Mouse (Mus musculus): ENCODE measurements around the gene Agt. TPM values are rescaled to one million over a fixed set of nuclear protein-coding genes. Genes with fewer than 3 reads are reported as not detected.

Gene Agt
- polyA plus RNA-seq, 1 experiment: 0.89 TPM

DNA sequence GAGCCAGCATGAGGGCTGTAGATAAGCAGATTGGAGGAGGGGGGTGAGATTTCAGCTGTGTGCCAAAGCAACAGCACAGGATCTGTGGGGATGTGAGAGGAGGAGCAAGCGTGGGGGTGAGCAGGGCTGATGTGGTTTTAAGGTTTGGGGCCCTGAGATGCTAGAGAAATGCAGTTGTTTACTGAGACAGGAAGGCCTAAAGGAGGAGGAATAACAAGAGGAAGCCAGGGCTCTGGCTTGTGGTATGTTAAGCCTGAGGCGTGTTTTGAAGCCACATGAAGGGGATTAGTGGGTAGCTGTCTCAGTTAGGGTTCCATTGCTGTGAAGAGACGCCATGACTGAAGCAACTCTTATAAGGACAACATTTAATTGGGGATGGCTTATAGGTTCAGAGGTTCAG lies 60.4 kb downstream of the Agt start:
- Histone ChIP-seq H3K27ac (ENCODE audit: insufficient read depth, low read length) (no peak overlapping the region), H3K27me3 (ENCODE audit: control insufficient read depth, insufficient read depth, low read length) (no peaks in the 10 kb centered on the region), H3K36me3 (ENCODE audit: control insufficient read depth, insufficient read depth, low read length) (no peaks in the 10 kb centered on the region), H3K4me3 (ENCODE audit: extremely low read depth, insufficient read depth, insufficient read length) (no peak overlapping the region), H3K4me1 (ENCODE audit: control insufficient read depth, insufficient read depth, insufficient read length) (no peaks in the 10 kb centered on the region)
- 27% methylated on average over 3 of the region's 3 CpGs for WGBS
- TF ChIP-seq CTCF (IDR thresholded peaks at IDR 0.05; ENCODE audit: extremely low read depth, insufficient read depth, insufficient read length, insufficient replicate concordance): no peak
- no peak for TF ChIP-seq POLR2A (IDR thresholded peaks at IDR 0.05; ENCODE audit: low read depth, low read length)
- peak in 1 of 2 experiments; percentile 50 for DNase-seq (ENCODE audit: low read depth in 1 of 2, low spot score in 2 of 2)

DNA sequence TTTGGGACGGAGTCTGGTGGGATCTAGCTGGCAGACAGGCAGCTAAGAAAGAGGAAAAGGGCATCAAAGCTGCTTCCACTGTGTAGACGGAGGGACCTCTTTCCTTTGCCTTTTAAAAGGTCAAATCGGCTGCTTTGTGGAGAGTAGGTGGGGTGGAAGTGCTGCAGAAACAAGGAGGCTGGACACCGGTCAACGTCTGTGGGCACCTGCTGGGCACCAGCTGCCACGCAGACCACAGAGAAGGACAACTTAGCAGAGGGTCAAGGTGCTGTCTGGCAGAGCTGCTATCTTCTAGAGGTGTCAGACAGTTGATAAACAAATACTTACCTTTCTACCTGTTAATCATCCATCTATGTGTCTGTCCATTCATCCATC lies 61.2 kb downstream of the Agt start:
- Histone ChIP-seq H3K27ac (ENCODE audit: insufficient read depth, low read length) (no peak overlapping the region), H3K27me3 (ENCODE audit: control insufficient read depth, insufficient read depth, low read length) (no peaks in the 10 kb centered on the region), H3K4me1 (ENCODE audit: control insufficient read depth, insufficient read depth, insufficient read length) (no peaks in the 10 kb centered on the region), H3K4me3 (ENCODE audit: extremely low read depth, insufficient read depth, insufficient read length) (no peak overlapping the region), H3K36me3 (ENCODE audit: control insufficient read depth, insufficient read depth, low read length) (no peaks in the 10 kb centered on the region)
- 78% methylated on average over 6 of the region's 6 CpGs for WGBS
- TF ChIP-seq POLR2A (IDR thresholded peaks at IDR 0.05; ENCODE audit: low read depth, low read length) (no peak), CTCF (IDR thresholded peaks at IDR 0.05; ENCODE audit: extremely low read depth, insufficient read depth, insufficient read length, insufficient replicate concordance) (no peak)
- DNase-seq (ENCODE audit: low read depth in 1 of 2, low spot score in 2 of 2): no peak

DNA sequence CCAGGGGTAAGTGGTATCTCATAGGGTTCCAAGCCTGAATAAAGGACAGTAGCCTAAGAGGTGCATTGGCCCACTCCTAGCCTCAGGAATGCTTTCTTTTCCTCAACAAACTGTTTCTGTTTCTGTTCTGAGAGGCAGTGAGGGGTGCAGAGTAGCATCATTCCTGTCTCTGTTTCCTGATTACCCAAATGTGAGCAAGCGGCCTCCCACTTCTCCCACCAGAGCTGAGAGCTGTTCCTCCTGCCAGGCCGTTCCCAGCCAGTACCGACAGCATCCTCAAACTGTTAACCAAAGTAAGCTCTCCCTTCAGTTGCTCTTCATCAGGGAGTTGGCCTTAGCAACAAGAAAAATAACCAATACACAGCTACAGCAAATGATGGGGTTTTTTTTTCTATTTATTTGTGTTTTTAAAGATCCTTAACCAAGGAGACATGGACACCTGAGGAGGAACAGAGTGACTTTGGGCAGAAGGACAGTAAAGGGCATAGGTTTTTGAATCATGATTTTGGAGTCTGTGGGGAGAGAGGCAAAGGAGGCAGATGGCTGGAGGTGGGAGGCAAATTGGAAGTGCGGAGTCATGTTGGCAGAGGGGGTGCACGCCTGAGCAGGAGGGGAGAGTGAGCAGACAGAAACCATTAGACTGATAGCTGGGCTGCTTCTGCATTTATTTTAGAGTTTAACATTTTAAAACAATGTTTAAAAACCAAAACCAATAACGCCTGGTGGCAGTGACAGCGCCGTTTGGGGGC lies 61.8 kb downstream of the Agt start:
- Histone ChIP-seq H3K4me1 (ENCODE audit: control insufficient read depth, insufficient read depth, insufficient read length) (no peaks in the 10 kb centered on the region), H3K27me3 (ENCODE audit: control insufficient read depth, insufficient read depth, low read length) (no peaks in the 10 kb centered on the region), H3K27ac (ENCODE audit: insufficient read depth, low read length) (no peak overlapping the region), H3K36me3 (ENCODE audit: control insufficient read depth, insufficient read depth, low read length) (no peaks in the 10 kb centered on the region), H3K4me3 (ENCODE audit: extremely low read depth, insufficient read depth, insufficient read length) (no peak overlapping the region)
- no peak for TF ChIP-seq POLR2A (IDR thresholded peaks at IDR 0.05; ENCODE audit: low read depth, low read length)
- TF ChIP-seq CTCF (IDR thresholded peaks at IDR 0.05; ENCODE audit: extremely low read depth, insufficient read depth, insufficient read length, insufficient replicate concordance): no peak
- no peak for DNase-seq (ENCODE audit: low read depth in 1 of 2, low spot score in 2 of 2)
- 74% methylated on average over 8 of the region's 8 CpGs for WGBS

Other genes starting within 250 kb of the Agt start
- 0.16 and 0.40 TPM in 2 replicates for gene Pgbd5, start 130.0 kb downstream of the Agt start, polyA plus RNA-seq (2012; rRNA removed)
- gene Cog2, start 48.9 kb downstream of the Agt start, polyA plus RNA-seq (2012; rRNA removed): 15.1 and 16.0 TPM in 2 replicates
- 0.07 and 0.18 TPM in 2 replicates for gene Capn9, start 6.4 kb upstream of the Agt start, polyA plus RNA-seq (2012; rRNA removed)
- gene 2310022B05Rik, start 93.7 kb upstream of the Agt start, polyA plus RNA-seq (2012; rRNA removed): 31.6 and 40.7 TPM in 2 replicates
- 18.5 and 21.1 TPM in 2 replicates for gene Ttc13, start 152.3 kb upstream of the Agt start, polyA plus RNA-seq (2012; rRNA removed)
- 18.0 and 19.4 TPM in 2 replicates for gene Arv1, start 152.4 kb upstream of the Agt start, polyA plus RNA-seq (2012; rRNA removed)
- gene Fam89a, start 182.1 kb upstream of the Agt start, polyA plus RNA-seq (2012; rRNA removed): 1.2 and 1.5 TPM in 2 replicates
- gene Trim67, start 223.4 kb upstream of the Agt start, polyA plus RNA-seq (2012; rRNA removed): 0.02 TPM in 1 of 2 replicates, not detected in the other

All from spleen, adult 2 months (tissue).